Mouse (Mus musculus) ES-Bruce4 (cell line): Measurements from ENCODE around the gene Pnpla2. TPM values are rescaled to one million over a fixed set of nuclear protein-coding genes. Genes with fewer than 3 reads are reported as not detected.

Source experiments
- H3K27ac ChIP-seq: 2 replicates; pipeline ENCODE4 v1.5.1; 2012; ENCODE audit warnings: low read length, inconsistent platforms; ENCODE audit not compliant: insufficient read depth
- H3K27me3 ChIP-seq: 2 replicates; pipeline ENCODE4 v1.6.1; 2012; ENCODE audit warnings: mild to moderate bottlenecking, low read length, inconsistent platforms; ENCODE audit not compliant: control insufficient read depth, poor library complexity, insufficient read depth, severe bottlenecking
- H3K36me3 ChIP-seq: 2 replicates; pipeline ENCODE4 v1.6.1; 2012; ENCODE audit warnings: inconsistent platforms, mild to moderate bottlenecking, low read length, moderate library complexity; ENCODE audit not compliant: control insufficient read depth, poor library complexity, insufficient read depth, severe bottlenecking
- H3K4me1 ChIP-seq: one replicate; pipeline ENCODE4 v1.8.1; 2011; ENCODE audit warnings: low read length; ENCODE audit not compliant: control insufficient read depth, insufficient read depth
- H3K4me3 ChIP-seq: 2 replicates; pipeline ENCODE4 v1.5.1; 2011; ENCODE audit warnings: low read depth, mild to moderate bottlenecking, low read length
- H3K9ac ChIP-seq: 2 replicates; pipeline ENCODE4 v1.6.1; 2012; ENCODE audit warnings: low read depth, mild to moderate bottlenecking, inconsistent platforms; ENCODE audit not compliant: poor library complexity, severe bottlenecking
- H3K9me3 ChIP-seq: replicated peaks from 2 replicates; pipeline ENCODE4 v1.6.1; 2012; ENCODE audit warnings: mild to moderate bottlenecking, low read length, inconsistent platforms; ENCODE audit not compliant: control insufficient read depth, poor library complexity, insufficient read depth, severe bottlenecking
- CTCF ChIP-seq: IDR thresholded peaks from one replicate; pipeline ENCODE4 v1.8.1; 2011; ENCODE audit warnings: low read depth, low read length
- EP300 ChIP-seq: IDR thresholded peaks from 2 replicates; pipeline ENCODE4 v1.6.1; 2011; ENCODE audit warnings: low read depth, low read length; ENCODE audit not compliant: insufficient read depth
- POLR2A ChIP-seq: IDR thresholded peaks from one replicate; pipeline ENCODE4 v1.8.1; 2011; ENCODE audit warnings: low read length; ENCODE audit not compliant: insufficient read depth
- polyA plus RNA-seq: library from polyadenylated mRNA; stranded (reverse); fragments of >200 nt; gene quantifications from 2 replicates; pipeline ENCODE4 v1.2.4, GENCODE M21; 2011; ENCODE audit warnings: low read depth; ENCODE audit not compliant: missing spikeins, insufficient read depth, insufficient read length

Gene Pnpla2
- polyA plus RNA-seq, 1 experiment: 33.3 TPM

GRCm38 (mm10) chr7:141464603-141465201 is 9.7 kb downstream of the Pnpla2 start:
- H3K4me3 ChIP-seq: peak overlapping the region; percentile 60
- TF ChIP-seq EP300 (no peak), POLR2A (no peak), CTCF (no peak)
- no peaks in the 10 kb centered on the region for H3K36me3 ChIP-seq
- H3K9me3 ChIP-seq: no peaks in the 10 kb centered on the region
- H3K27me3 ChIP-seq: no peaks in the 10 kb centered on the region
- peaks cover 5% of the 10 kb centered on the region for H3K4me1 ChIP-seq
- H3K9ac ChIP-seq: peak overlapping the region; percentile 5
- H3K27ac ChIP-seq: no peak overlapping the region

DNA sequence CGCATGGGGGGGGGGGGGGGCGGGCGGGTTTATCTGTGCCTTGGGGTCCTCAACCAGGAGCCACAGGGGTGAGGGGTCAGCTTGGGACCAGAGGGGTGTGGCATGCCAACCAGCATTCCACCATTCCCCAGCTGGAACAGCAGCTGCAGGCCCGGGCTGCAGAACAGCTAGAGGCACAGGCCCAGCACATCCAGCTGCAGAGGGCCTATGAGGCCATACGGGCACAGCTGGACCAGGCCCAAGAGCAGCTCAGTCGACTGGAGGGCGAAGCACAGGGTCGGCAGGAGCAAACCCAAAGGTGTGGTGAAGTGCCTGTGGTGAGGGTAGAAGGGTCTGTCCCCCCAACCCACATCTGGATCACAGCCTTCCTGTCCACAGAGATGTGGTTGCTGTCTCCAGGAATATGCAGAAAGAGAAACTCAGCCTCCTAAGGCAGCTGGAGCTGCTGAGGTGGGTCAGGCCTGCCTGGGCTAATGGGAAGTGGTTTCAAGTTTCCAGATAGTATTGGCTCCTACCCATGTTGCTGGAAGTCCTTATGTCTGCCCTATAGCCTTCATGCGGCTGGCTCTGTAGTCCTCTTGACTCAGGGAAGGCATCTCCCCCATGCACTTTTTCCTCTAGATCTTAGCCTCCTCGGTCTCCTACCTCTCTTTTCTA is 10.5 kb downstream of the Pnpla2 start:
- Histone ChIP-seq H3K9ac (peak overlapping the region; percentile 5; the same call in 1 of the 2 replicates), H3K27ac (no peak overlapping the region), H3K36me3 (peaks cover 2% of the 10 kb centered on the region; the same call in 1 of the 2 replicates), H3K4me3 (no peak overlapping the region), H3K9me3 (no peaks in the 10 kb centered on the region), H3K4me1 (peaks cover 5% of the 10 kb centered on the region), H3K27me3 (no peaks in the 10 kb centered on the region)
- no peak for TF ChIP-seq EP300

- no peaks in the 10 kb centered on the region for H3K27me3 ChIP-seq
- peaks cover 5% of the 10 kb centered on the region for H3K4me1 ChIP-seq
- no peak overlapping the region for H3K4me3 ChIP-seq
- H3K9ac ChIP-seq: no peak overlapping the region
- no peaks in the 10 kb centered on the region for H3K9me3 ChIP-seq
- no peak overlapping the region for H3K27ac ChIP-seq
- H3K36me3 ChIP-seq: peaks cover 7% of the 10 kb centered on the region
- TF ChIP-seq POLR2A (no peak), CTCF (no peak), EP300 (no peak)
Observed at GRCm38 (mm10) chr7:141466045-141466394, 11.0 kb downstream of the Pnpla2 start.

GRCm38 (mm10) chr7:141466607-141467148 is 11.7 kb downstream of the Pnpla2 start:
- Histone ChIP-seq H3K4me3 (peak overlapping the region; percentile 56), H3K9ac (peak overlapping the region; percentile 77), H3K27me3 (no peaks in the 10 kb centered on the region), H3K36me3 (peaks cover 12% of the 10 kb centered on the region), H3K27ac (peak overlapping the region; percentile 30; the same call in 1 of the 2 replicates), H3K4me1 (peaks cover 5% of the 10 kb centered on the region), H3K9me3 (no peaks in the 10 kb centered on the region)
- no peak for TF ChIP-seq EP300
- no peak for TF ChIP-seq CTCF
- no peak for TF ChIP-seq POLR2A

DNA sequence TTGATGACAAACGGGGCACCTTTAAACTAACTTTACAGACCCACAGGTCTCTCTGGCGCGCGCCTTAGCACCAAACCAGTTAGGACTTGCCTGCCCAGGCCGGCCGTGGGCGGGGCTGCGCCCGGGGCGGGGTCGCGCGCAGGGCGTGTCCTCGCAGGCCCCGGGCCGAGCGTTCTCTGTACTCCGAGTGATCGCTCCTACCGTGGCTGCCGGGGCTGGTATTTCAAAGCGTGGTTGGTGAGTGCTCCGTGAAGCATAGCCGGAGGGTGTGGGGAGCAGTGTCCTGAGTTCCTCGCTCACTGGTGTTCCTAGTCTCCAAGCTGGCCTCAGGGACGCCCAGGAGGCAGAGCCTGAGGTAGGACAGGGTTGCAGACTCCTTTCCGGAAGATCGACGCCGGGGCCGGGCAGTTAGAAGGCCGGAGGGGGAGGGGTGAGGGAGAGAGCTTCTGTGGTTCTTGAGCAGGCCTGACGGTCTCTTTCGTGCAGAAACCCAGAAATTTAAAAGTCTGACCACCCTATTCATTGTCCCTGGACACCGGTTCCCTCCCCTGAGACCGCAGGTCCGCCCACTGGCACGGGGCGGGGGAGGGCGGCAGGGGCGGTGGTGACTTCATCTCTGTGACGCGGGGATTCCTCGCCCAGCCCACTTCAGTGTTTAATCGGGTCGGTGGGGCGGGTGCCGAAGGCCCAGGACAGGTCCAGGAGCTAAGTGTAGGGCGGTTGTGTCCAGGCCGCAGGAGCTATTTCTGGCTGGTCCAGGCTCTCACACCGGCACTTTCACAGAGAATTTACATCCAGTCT is 12.4 kb downstream of the Pnpla2 start, which contains the start of gene Cd151:
Gene Cd151 (plus strand): TSS at position 163 of the 801 bp plus-strand sequence.
- H3K27ac ChIP-seq: peak within 1 kb of the TSS; percentile 68
- TF ChIP-seq POLR2A (peak; percentile 41), EP300 (no peak), CTCF (no peak)

More for the DNA sequence above, 12.4 kb downstream of the Pnpla2 start, which contains the start of gene Cd151:
- Histone ChIP-seq H3K9me3 (no peaks in the 10 kb centered on the region), H3K36me3 (peaks cover 18% of the 10 kb centered on the region), H3K4me1 (peaks cover 5% of the 10 kb centered on the region), H3K27me3 (no peaks in the 10 kb centered on the region), H3K4me3 (peak within 1 kb of the TSS; percentile 88), H3K9ac (peak within 1 kb of the TSS; percentile 77)
